Comparison of ENCODE assay signal across 26 mouse cellular contexts in genomic region chr9:56359261-56359660, GRCm38 (mm10). TPM values are rescaled to one million over a fixed set of nuclear protein-coding genes. Genes with fewer than 3 reads are reported as not detected.
A peak's percentile ranks its signal among the peaks of the same experiment; 100 is the strongest.
DNase-seq lines count a peak whose midpoint lies in the region; ATAC-seq and TF ChIP-seq lines count a peak whose summit lies in the region.
"Had no signal": no experiment of that assay in that cellular context is flagged by ENCODE, and none has a peak within 500 bp of the region (broad histone marks: within the 10 kb centered on the region; RNA-seq: fewer than 3 reads in every experiment).

No protein-coding gene starts in this region.

- no peak for TF ChIP-seq POLR2A in liver, adult 2 months (IDR thresholded peaks at IDR 0.05; ENCODE audit: extremely low read depth, insufficient read depth, low read length)

- no peak overlapping the region for H3K4me2 ChIP-seq in liver, embryonic 11.5 days
- H3K4me2 ChIP-seq: embryonic facial prominence, embryonic 13.5 days; embryonic facial prominence, embryonic 15.5 days; forebrain, embryonic 12.5 days had no signal

- H3K4me3 ChIP-seq in liver, adult 2 months (ENCODE audit: insufficient read depth, low read depth, low read length), result no peak overlapping the region
- no peak overlapping the region for H3K4me3 ChIP-seq in liver, embryonic 11.5 days (ENCODE audit: low read depth, low read length)
- H3K4me3 ChIP-seq: embryonic facial prominence, embryonic 13.5 days; embryonic facial prominence, embryonic 15.5 days; erythroblast, embryonic 14.5 days; forebrain, embryonic 10.5 days; forebrain, embryonic 12.5 days had no signal

- no peaks in the 10 kb centered on the region for H3K9me3 ChIP-seq in liver, embryonic 11.5 days (ENCODE audit: control insufficient read depth, low read length)
- H3K9me3 ChIP-seq: embryonic facial prominence, embryonic 13.5 days; embryonic facial prominence, embryonic 15.5 days; forebrain, embryonic 10.5 days; forebrain, embryonic 12.5 days; G1E had no signal

- peak; percentile 13 for DNase-seq in liver, adult 2 months (ENCODE audit: extremely low read depth, low read depth, low spot score)
- DNase-seq in liver, embryonic 11.5 days (ENCODE audit: low spot score), result no peak
- peak; percentile 60 for DNase-seq in 3T3-L1 (ENCODE audit: low read depth, low spot score)
- DNase-seq in Muller cell, postnatal 12 days (ENCODE audit: inconsistent ontology term), result peak; percentile 20
- DNase-seq in heart, postnatal 4 days, result no peak
- no peak for DNase-seq in cerebellum, adult 9-10 months
- DNase-seq: adrenal gland, postnatal 10 days; adrenal gland, postnatal 36 days; B cell, adult 2 months; cerebellum, adult 11-12 months; cerebellum, adult 2 months; cerebellum, adult 9-11 months; cerebellum, postnatal 14 days; cerebellum, postnatal 36 days; embryo, embryonic 11 days had no signal

- TF ChIP-seq CTCF in liver, adult 2 months (IDR thresholded peaks at IDR 0.05; ENCODE audit: low read depth, low read length), result no peak

- no peak overlapping the region for H3K27ac ChIP-seq in liver, adult 2 months (replicated peaks; ENCODE audit: insufficient read depth, low read depth, low read length)
- no peak overlapping the region for H3K27ac ChIP-seq in liver, embryonic 11.5 days (ENCODE audit: low read depth, low read length)
- H3K27ac ChIP-seq: embryonic facial prominence, embryonic 13.5 days; embryonic facial prominence, embryonic 15.5 days; forebrain, embryonic 10.5 days; forebrain, embryonic 12.5 days had no signal

- WGBS in liver, adult 2 months, result 61% methylated on average over 3 of the region's 3 CpGs
- WGBS in liver, embryonic 11.5 days, result 78% methylated on average over 3 of the region's 3 CpGs

- H3K9ac ChIP-seq in liver, adult 2 months (ENCODE audit: low read depth, low read length), result no peak overlapping the region
- no peak overlapping the region for H3K9ac ChIP-seq in liver, embryonic 11.5 days (ENCODE audit: low read depth, low read length)
- H3K9ac ChIP-seq: embryonic facial prominence, embryonic 13.5 days; embryonic facial prominence, embryonic 15.5 days; forebrain, embryonic 12.5 days had no signal

- no peak for ATAC-seq in liver, embryonic 11.5 days (replicated peaks; ENCODE audit: low FRiP score)
- ATAC-seq: activated CD4-positive, CD25-positive, alpha-beta regulatory T cell, adult 4 months; CD4-positive, CD25-positive, alpha-beta regulatory T cell, adult 4 months; forebrain, embryonic 14.5 days; forebrain, embryonic 16.5 days had no signal

- H3K79me2 ChIP-seq in liver, adult 2 months (ENCODE audit: control insufficient read depth, insufficient read depth, low read length), result peaks cover 2% of the 10 kb centered on the region; the same call in 1 of the 2 replicates

- no peaks in the 10 kb centered on the region for H3K36me3 ChIP-seq in liver, adult 2 months (ENCODE audit: control insufficient read depth, insufficient read depth, low read length)
- no peaks in the 10 kb centered on the region for H3K36me3 ChIP-seq in liver, embryonic 11.5 days (ENCODE audit: control insufficient read depth, insufficient read depth, low read length)
- H3K36me3 ChIP-seq: embryonic facial prominence, embryonic 13.5 days; embryonic facial prominence, embryonic 15.5 days; forebrain, embryonic 12.5 days had no signal

- no peaks in the 10 kb centered on the region for H3K27me3 ChIP-seq in liver, adult 2 months (ENCODE audit: control insufficient read depth, insufficient read depth, low read length)
- no peaks in the 10 kb centered on the region for H3K27me3 ChIP-seq in liver, embryonic 11.5 days (replicated peaks; ENCODE audit: control insufficient read depth, insufficient read depth, low read length)
- H3K27me3 ChIP-seq: CH12.LX; embryonic facial prominence, embryonic 13.5 days; embryonic facial prominence, embryonic 15.5 days; forebrain, embryonic 12.5 days had no signal

- H3K4me1 ChIP-seq in liver, adult 2 months (ENCODE audit: control insufficient read depth, insufficient read depth, low read length), result no peaks in the 10 kb centered on the region; the same call in 1 of the 2 replicates
- 0 out of 2 replicates have a peak, but pooled peaks cover 2% of the 10 kb centered on the region for H3K4me1 ChIP-seq in liver, embryonic 11.5 days (replicated peaks; ENCODE audit: control insufficient read depth, insufficient read depth, low read length)
- H3K4me1 ChIP-seq: embryonic facial prominence, embryonic 13.5 days; embryonic facial prominence, embryonic 15.5 days had no signal

RNA-seq across cellular contexts. Expression of gene Peak1, which starts 58.6 kb away (rescaled TPM):
- 9.4 and 10.7 TPM in 2 replicates for total RNA-seq in liver, adult 2 months (2014; rRNA removed)
- 2.1 and 2.8 TPM in 2 replicates for polyA plus RNA-seq in liver, adult 2 months (2012; rRNA removed)
- polyA plus RNA-seq in liver, embryonic 11.5 days (2014; fragmentation: Nextera tagmentation; extraction: Ambion mirVana), result 8.7 and 10.0 TPM in 2 replicates
- 10 to 100 TPM; 49.2 to 55.0 TPM for total RNA-seq in heart, postnatal 4 days (2021)

RNA-seq across cellular contexts. Expression of gene Hmg20a, which starts 59.1 kb away (rescaled TPM):
- total RNA-seq in liver, adult 2 months (2014; rRNA removed), result 6.6 and 8.3 TPM in 2 replicates
- 6.0 and 6.8 TPM in 2 replicates for polyA plus RNA-seq in liver, adult 2 months (2012; rRNA removed)
- 38.0 and 42.2 TPM in 2 replicates for polyA plus RNA-seq in liver, embryonic 11.5 days (2014; fragmentation: Nextera tagmentation; extraction: Ambion mirVana)
- 10 to 100 TPM; 39.6 to 43.0 TPM for total RNA-seq in heart, postnatal 4 days (2021)

Comparison
In these comparisons a context has a peak if more than half of its experiments do, and no peak if none do; other contexts are left out.
1. DNase-seq: peak in liver, adult 2 months (single experiment), 3T3-L1 (single experiment) and Muller cell, postnatal 12 days (single experiment); none in liver, embryonic 11.5 days (single experiment), heart, postnatal 4 days (single experiment) and cerebellum, adult 9-10 months (single experiment).